Mouse (Mus musculus) limb, embryonic 14.5 days (tissue): ENCODE measurements around the gene Dab1. TPM values are rescaled to one million over a fixed set of nuclear protein-coding genes. Genes with fewer than 3 reads are reported as not detected.

ENCODE experiments used
- ATAC-seq: fragments of 200-750 bp; cut with Nextera tagmentation; 2 replicates; pipeline ENCODE4 v1.8.0; 2017; ENCODE audit warnings: low read depth, moderate number of reproducible peaks, moderate TSS enrichment; ENCODE audit not compliant: low FRiP score
- DNase-seq: peaks from one replicate; pipeline ENCODE4 v3.0.0-alpha.2; 2015; ENCODE audit warnings: low spot score
- H3K27ac ChIP-seq: fragments of 300-500 bp; sonication (generic); replicated peaks from 2 replicates; pipeline ENCODE4 v1.5.1; 2014; ENCODE audit warnings: low read depth, mild to moderate bottlenecking, low read length, moderate library complexity, mixed read lengths
- H3K27me3 ChIP-seq: fragments of 300-500 bp; sonication (generic); 2 replicates; pipeline ENCODE4 v1.6.1; 2014; ENCODE audit warnings: low read length, mixed read lengths; ENCODE audit not compliant: control insufficient read depth, insufficient read depth
- H3K36me3 ChIP-seq: fragments of 300-500 bp; sonication (generic); 2 replicates; pipeline ENCODE4 v1.6.1; 2014; ENCODE audit warnings: mild to moderate bottlenecking, low read length, moderate library complexity, mixed read lengths; ENCODE audit not compliant: control insufficient read depth, insufficient read depth
- H3K4me1 ChIP-seq: fragments of 300-500 bp; sonication (generic); 2 replicates; pipeline ENCODE4 v1.6.1; 2014; ENCODE audit warnings: antibody characterized with exemption, low read length, mixed read lengths; ENCODE audit not compliant: control insufficient read depth, insufficient read depth
- H3K4me2 ChIP-seq: fragments of 300-500 bp; sonication (generic); replicated peaks from 2 replicates; pipeline ENCODE4 v1.6.1; 2014; ENCODE audit warnings: low read depth, mild to moderate bottlenecking, low read length, moderate library complexity; ENCODE audit not compliant: severe bottlenecking
- H3K4me3 ChIP-seq: fragments of 300-500 bp; sonication (generic); replicated peaks from 2 replicates; pipeline ENCODE4 v1.5.1; 2014; ENCODE audit warnings: low read length
- H3K9ac ChIP-seq: fragments of 300-500 bp; sonication (generic); 2 replicates; pipeline ENCODE4 v1.6.1; 2014; ENCODE audit warnings: mild to moderate bottlenecking, low read depth, low read length, moderate library complexity; ENCODE audit not compliant: severe bottlenecking
- H3K9me3 ChIP-seq: fragments of 300-500 bp; sonication (generic); 2 replicates; pipeline ENCODE4 v1.6.1; 2016; ENCODE audit warnings: low read length; ENCODE audit not compliant: control insufficient read depth
- POLR2A ChIP-seq: fragments of 200-500 bp; IDR thresholded peaks from 2 replicates; pipeline ENCODE4 v1.8.0; 2012; ENCODE audit warnings: inconsistent platforms, mild to moderate bottlenecking, moderate library complexity, borderline replicate concordance; ENCODE audit not compliant: insufficient read depth, insufficient read length; ENCODE audit errors: extremely low read depth
- WGBS: fragments of 180-500 bp; shearing (Covaris S2); extraction: QIAGEN DNeasy Blood & Tissue Kit; methylation state at CpG from one replicate; pipeline ENCODE4 v1.1.7; 2014; 5-methylcytosine and 5-hydroxymethylcytosine counted together
- polyA plus RNA-seq, 2 experiments: library from polyadenylated mRNA; depleted of rRNA in 1 of 2; stranded (reverse) in 1 of 2; unstranded in 1 of 2; fragments of >200 nt; fragmentation: Nextera tagmentation in 1 of 2; extraction: Ambion mirVana in 1 of 2; gene quantifications; 2 replicates each; pipeline versions ENCODE4 v1.2.1 to v1.2.3; 2012 to 2014

Dab1 gene
- polyA plus RNA-seq, 2 experiments: 5.5 to 12.1 TPM

GRCm38 (mm10) chr4:104500112-104500511 is 881.0 kb downstream of the Dab1 start:
- Histone ChIP-seq H3K36me3 (no peaks in the 10 kb centered on the region), H3K4me3 (no peak overlapping the region), H3K9me3 (no peaks in the 10 kb centered on the region), H3K27ac (no peak overlapping the region), H3K4me1 (0 out of 2 replicates have a peak, but pooled peaks cover 3% of the 10 kb centered on the region), H3K4me2 (no peak overlapping the region), H3K27me3 (no peaks in the 10 kb centered on the region), H3K9ac (no peak overlapping the region)
- no peak for ATAC-seq
- WGBS: 90% methylated on average over 2 of the region's 2 CpGs
- no peak for DNase-seq
- TF ChIP-seq POLR2A: no peak

GRCm38 (mm10) chr4:104500646-104501045 is 881.5 kb downstream of the Dab1 start:
- Histone ChIP-seq H3K4me3 (no peak overlapping the region), H3K9ac (no peak overlapping the region), H3K4me2 (no peak overlapping the region), H3K36me3 (no peaks in the 10 kb centered on the region), H3K27me3 (no peaks in the 10 kb centered on the region), H3K9me3 (no peaks in the 10 kb centered on the region), H3K4me1 (0 out of 2 replicates have a peak, but pooled peaks cover 3% of the 10 kb centered on the region), H3K27ac (no peak overlapping the region)
- no peak for TF ChIP-seq POLR2A
- DNase-seq (no peak), ATAC-seq (no peak)
- WGBS: 54% methylated on average over 4 of the region's 4 CpGs

DNA sequence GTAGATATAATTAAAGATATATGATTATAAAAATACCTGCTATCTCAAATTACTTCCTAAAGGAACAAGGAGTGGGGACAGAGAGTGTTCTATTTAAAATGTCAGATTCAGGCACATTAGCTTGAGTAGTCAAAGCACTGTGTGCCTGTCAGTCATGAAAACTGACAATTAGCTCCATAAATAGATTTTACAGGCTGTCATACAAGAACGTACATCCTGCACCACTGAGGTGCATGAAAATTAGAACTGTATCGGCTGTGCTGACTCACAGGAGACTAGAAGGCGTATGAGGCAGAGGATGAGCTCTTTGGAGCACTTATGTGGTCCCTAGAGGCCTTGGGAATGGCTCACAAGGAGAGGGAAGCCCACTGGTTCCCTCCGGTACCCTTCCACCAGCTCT is 882.1 kb downstream of the Dab1 start:
- no peaks in the 10 kb centered on the region for H3K27me3 ChIP-seq
- no peak overlapping the region for H3K4me3 ChIP-seq
- no peak overlapping the region for H3K9ac ChIP-seq
- DNase-seq (no peak), ATAC-seq (no peak)
- no peak overlapping the region for H3K27ac ChIP-seq
- WGBS: 71% methylated on average over 4 of the region's 4 CpGs
- TF ChIP-seq POLR2A: no peak
- H3K4me2 ChIP-seq: no peak overlapping the region
- 0 out of 2 replicates have a peak, but pooled peaks cover 3% of the 10 kb centered on the region for H3K4me1 ChIP-seq
- no peaks in the 10 kb centered on the region for H3K9me3 ChIP-seq
- H3K36me3 ChIP-seq: no peaks in the 10 kb centered on the region

- Histone ChIP-seq H3K36me3 (no peaks in the 10 kb centered on the region), H3K27me3 (no peaks in the 10 kb centered on the region), H3K4me1 (0 out of 2 replicates have a peak, but pooled peaks cover 3% of the 10 kb centered on the region), H3K9me3 (no peaks in the 10 kb centered on the region), H3K27ac (no peak overlapping the region), H3K4me2 (no peak overlapping the region), H3K9ac (no peak overlapping the region), H3K4me3 (no peak overlapping the region)
- TF ChIP-seq POLR2A: no peak
- DNase-seq (no peak), ATAC-seq (no peak)
Measured at GRCm38 (mm10) chr4:104504916-104505315, 885.8 kb downstream of the Dab1 start.

GRCm38 (mm10) chr4:104509230-104509985 is 890.2 kb downstream of the Dab1 start:
- 71% methylated on average over 5 of the region's 5 CpGs for WGBS
- no peak for DNase-seq

GRCm38 (mm10) chr4:104511855-104512254 is 892.7 kb downstream of the Dab1 start:
- ATAC-seq: no peak
- no peaks in the 10 kb centered on the region for H3K36me3 ChIP-seq
- H3K27me3 ChIP-seq: no peaks in the 10 kb centered on the region
- no peak overlapping the region for H3K27ac ChIP-seq
- no peak for DNase-seq
- no peaks in the 10 kb centered on the region for H3K4me1 ChIP-seq
- 88% methylated on average over 6 of the region's 6 CpGs for WGBS
- no peak overlapping the region for H3K9ac ChIP-seq
- no peak overlapping the region for H3K4me3 ChIP-seq
- no peaks in the 10 kb centered on the region for H3K9me3 ChIP-seq
- no peak overlapping the region for H3K4me2 ChIP-seq
- no peak for TF ChIP-seq POLR2A

More at GRCm38 (mm10) chr4:104509230-104509985, 890.2 kb downstream of the Dab1 start:
- no peak for ATAC-seq
- Histone ChIP-seq H3K9ac (no peak overlapping the region), H3K4me1 (no peaks in the 10 kb centered on the region), H3K27ac (no peak overlapping the region), H3K27me3 (no peaks in the 10 kb centered on the region), H3K4me3 (no peak overlapping the region), H3K4me2 (no peak overlapping the region), H3K9me3 (no peaks in the 10 kb centered on the region), H3K36me3 (no peaks in the 10 kb centered on the region)
- no peak for TF ChIP-seq POLR2A
